Mouse (Mus musculus) liver, adult 2 months (tissue): ENCODE data around the gene Mycl.

ENCODE experiments used
- CTCF ChIP-seq: fragments of 200-500 bp; IDR thresholded peaks from 2 replicates; pipeline ENCODE4 v1.5.1; 2011; ENCODE audit warnings: low read depth, low read length, control low read depth
- POLR2A ChIP-seq: fragments of 200-500 bp; IDR thresholded peaks from 2 replicates; pipeline ENCODE4 v1.6.1; 2011; ENCODE audit warnings: low read length, control low read depth; ENCODE audit not compliant: insufficient read depth; ENCODE audit errors: extremely low read depth

DNA sequence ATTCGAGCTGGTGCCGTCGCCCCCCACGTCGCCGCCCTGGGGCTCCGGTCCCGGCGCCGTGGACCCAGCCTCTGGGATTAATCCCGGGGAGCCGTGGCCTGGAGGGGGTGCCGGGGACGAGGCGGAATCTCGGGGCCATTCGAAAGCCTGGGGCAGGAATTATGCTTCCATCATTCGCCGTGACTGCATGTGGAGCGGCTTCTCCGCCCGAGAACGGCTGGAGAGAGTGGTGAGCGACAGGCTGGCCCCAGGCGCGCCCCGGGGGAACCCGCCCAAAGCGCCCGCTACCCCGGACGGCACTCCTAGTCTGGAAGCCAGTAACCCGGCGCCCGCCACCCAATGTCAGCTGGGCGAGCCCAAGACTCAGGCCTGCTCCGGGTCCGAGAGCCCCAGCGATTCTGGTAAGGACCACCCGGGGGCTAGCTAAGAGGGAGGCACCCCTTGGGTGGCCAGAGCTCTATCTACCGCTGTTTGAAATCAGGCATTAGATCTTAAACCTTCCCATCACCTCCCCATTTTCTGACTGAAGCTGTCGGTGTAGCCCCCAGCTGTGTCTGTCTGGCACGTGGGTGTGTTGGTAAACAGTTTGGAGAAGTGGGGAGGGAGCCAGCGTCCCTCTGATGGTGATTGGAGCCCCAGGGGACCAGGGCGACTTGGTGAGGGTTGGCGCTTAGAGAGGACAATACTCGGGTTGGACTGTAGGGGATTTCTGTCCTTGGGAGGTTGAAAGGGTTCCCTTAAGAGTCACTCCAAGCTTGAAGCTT lies 1.3 kb downstream of the Mycl start:
- 0 out of 2 replicates have a peak, but pooled peaks have one; percentile 2 for TF ChIP-seq CTCF
- no peak for TF ChIP-seq POLR2A
